ENCODE assay signal across 14 mouse cellular contexts in the genomic region with DNA sequence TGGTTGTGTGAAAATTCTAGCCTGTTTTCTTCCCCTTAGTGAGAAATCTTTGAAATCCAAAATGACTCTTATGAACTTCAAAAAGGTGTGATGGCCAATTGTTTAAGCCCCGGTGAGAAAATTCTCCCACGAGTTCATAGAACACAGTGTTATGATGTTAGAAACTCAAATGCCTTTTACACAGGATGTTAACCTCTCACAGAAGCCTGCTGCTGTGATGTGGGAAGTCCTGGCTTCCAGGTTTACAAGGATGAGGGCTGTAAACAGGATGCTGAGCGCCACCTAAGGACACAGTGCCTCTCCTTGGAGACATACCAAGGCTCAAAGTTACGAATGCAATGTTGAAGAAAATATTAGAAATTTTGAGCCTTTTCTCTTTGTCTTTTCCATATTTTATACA.
DNase-seq lines count a peak whose midpoint lies in the region; ATAC-seq lines count a peak whose summit lies in the region.
"Had no signal": no experiment of that assay in that cellular context is flagged by ENCODE, and none has a peak within 500 bp of the region (broad histone marks: within the 10 kb centered on the region; RNA-seq: fewer than 3 reads in every experiment).

No protein-coding gene starts in this region.

- no peaks in the 10 kb centered on the region for H3K27me3 ChIP-seq in heart, embryonic 12.5 days (replicated peaks)
- H3K27me3 ChIP-seq in hindbrain, embryonic 10.5 days (ENCODE audit: insufficient read depth, poor library complexity, severe bottlenecking) = no peaks in the 10 kb centered on the region
- H3K27me3 ChIP-seq: limb, embryonic 12.5 days had no signal

- WGBS in heart, embryonic 12.5 days = 71% methylated on average over 4 of the region's 4 CpGs
- WGBS in hindbrain, embryonic 10.5 days = 74% methylated on average over 4 of the region's 4 CpGs

- peak; percentile 69 for DNase-seq in heart, adult 8-10 months (ENCODE audit: low spot score)
- DNase-seq in NIH3T3 (ENCODE audit: low read depth) = peak; percentile 5
- DNase-seq in kidney, postnatal 25 days = peak; percentile 36 to 73
- DNase-seq in hindbrain, embryonic 10.5 days (ENCODE audit: low spot score) = no peak
- no peak for DNase-seq in right cerebral cortex, adult 2 months (ENCODE audit: low spot score in 2 of 2)
- DNase-seq: cerebellum, adult 9-11 months; right cerebral cortex, postnatal 14 days; thymus, adult 2 months had no signal

- no peak overlapping the region for H3K4me3 ChIP-seq in heart, embryonic 12.5 days
- no peak overlapping the region for H3K4me3 ChIP-seq in brown adipose tissue, adult 24 weeks (ENCODE audit: insufficient read depth, low read depth, low read length)
- no peak overlapping the region for H3K4me3 ChIP-seq in hindbrain, embryonic 10.5 days
- H3K4me3 ChIP-seq: embryonic facial prominence, embryonic 10.5 days; left cerebral cortex, adult 2 months; limb, embryonic 12.5 days had no signal

- no peaks in the 10 kb centered on the region for H3K36me3 ChIP-seq in heart, embryonic 12.5 days
- no peaks in the 10 kb centered on the region for H3K36me3 ChIP-seq in hindbrain, embryonic 10.5 days
- H3K36me3 ChIP-seq: embryonic facial prominence, embryonic 10.5 days; limb, embryonic 12.5 days had no signal

- ATAC-seq in heart, embryonic 12.5 days (ENCODE audit: insufficient number of reproducible peaks, low FRiP score) = no peak

- H3K27ac ChIP-seq in heart, embryonic 12.5 days (ENCODE audit: poor library complexity, severe bottlenecking) = no peak overlapping the region
- H3K27ac ChIP-seq in brown adipose tissue, adult 24 weeks (replicated peaks; ENCODE audit: low read depth, low read length) = peak overlapping the region; percentile 97
- H3K27ac ChIP-seq in hindbrain, embryonic 10.5 days = no peak overlapping the region
- H3K27ac ChIP-seq: embryonic facial prominence, embryonic 10.5 days; hindbrain, embryonic 14.5 days; limb, embryonic 12.5 days had no signal

- H3K4me2 ChIP-seq in heart, embryonic 12.5 days = no peak overlapping the region
- H3K4me2 ChIP-seq: hindbrain, embryonic 14.5 days; limb, embryonic 12.5 days had no signal

- no peak overlapping the region for H3K9ac ChIP-seq in heart, embryonic 12.5 days
- H3K9ac ChIP-seq: hindbrain, embryonic 14.5 days; limb, embryonic 12.5 days had no signal

- H3K9me3 ChIP-seq in heart, embryonic 12.5 days (replicated peaks) = 0 out of 2 replicates have a peak, but pooled peaks cover 3% of the 10 kb centered on the region
- H3K9me3 ChIP-seq in hindbrain, embryonic 10.5 days = no peaks in the 10 kb centered on the region
- H3K9me3 ChIP-seq: limb, embryonic 12.5 days had no signal

- H3K4me1 ChIP-seq in heart, embryonic 12.5 days (replicated peaks) = peaks cover 16% of the 10 kb centered on the region
- H3K4me1 ChIP-seq in brown adipose tissue, adult 24 weeks (ENCODE audit: control insufficient read depth, insufficient read depth, insufficient read length, low read length) = peaks cover 12% of the 10 kb centered on the region
- H3K4me1 ChIP-seq in hindbrain, embryonic 10.5 days (replicated peaks) = no peaks in the 10 kb centered on the region

Comparison
In these comparisons a context has a peak if more than half of its experiments do, and no peak if none do; other contexts are left out.
1. DNase-seq: peak in heart, adult 8-10 months (single experiment), NIH3T3 (single experiment) and kidney, postnatal 25 days (2 of 2); none in hindbrain, embryonic 10.5 days (single experiment) and right cerebral cortex, adult 2 months (0 of 2).